Mouse (Mus musculus): Measurements from ENCODE around the gene Helz.
"Not testable (repeated sequence)": the region's sequence is repeated elsewhere in the genome, so short reads cannot be mapped to it uniquely, and the experiment has no call there.

Gene Helz

DNA sequence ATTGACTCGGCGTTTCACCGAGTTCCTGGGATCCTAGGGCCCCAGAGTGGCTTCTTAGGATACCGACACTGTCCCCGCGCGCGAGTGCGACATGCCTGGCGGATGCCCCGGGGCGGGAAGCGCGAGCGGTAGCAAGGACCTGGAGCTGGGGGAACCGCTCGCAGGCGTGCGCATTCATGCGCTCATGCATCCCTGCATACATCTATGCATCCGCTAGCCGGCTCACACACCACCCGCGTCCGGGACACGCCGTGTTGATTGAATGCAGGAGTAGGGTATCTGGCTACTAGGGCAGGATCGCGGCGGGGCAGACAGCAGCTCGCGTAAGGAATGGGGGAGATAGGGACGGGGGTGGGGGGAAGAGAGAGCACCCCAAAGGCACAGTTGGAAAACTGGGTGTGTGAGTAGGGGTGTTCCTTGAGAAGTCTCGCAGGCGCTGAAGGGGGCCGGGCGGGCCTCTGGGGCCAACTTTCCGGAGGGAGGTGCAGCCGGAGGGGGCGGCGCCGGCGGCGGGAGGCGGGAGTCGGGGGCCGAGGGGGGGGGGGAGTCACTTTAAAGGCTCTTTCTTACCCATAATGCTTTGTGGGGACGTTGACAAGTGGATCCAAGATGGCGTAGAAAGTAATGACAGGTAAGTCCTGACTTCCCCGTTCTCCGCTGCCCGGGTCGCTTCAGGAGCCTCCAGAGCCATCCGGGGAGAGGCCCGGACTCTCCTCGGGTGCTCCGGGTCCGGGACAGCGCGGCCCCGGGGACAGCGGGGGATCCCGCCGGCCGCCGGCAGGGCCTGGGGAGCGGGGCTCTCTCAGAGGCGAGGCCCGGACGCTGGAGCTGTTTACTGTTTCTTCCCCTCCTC lies at the start of gene Helz:
Gene Helz, plus strand, starts transcription at position 580 of the 853 bp plus-strand sequence.
- peak; percentile 87 for DNase-seq (ENCODE audit: low read depth)

- DNase-seq (ENCODE audit: low read depth): no peak
Measured at GRCm38 (mm10) chr11:107502801-107503200, 44.9 kb upstream of the Helz start.

- not testable (repeated sequence) for DNase-seq (ENCODE audit: low read depth)
Measured at GRCm38 (mm10) chr11:107504364-107504763, 43.4 kb upstream of the Helz start.

DNA sequence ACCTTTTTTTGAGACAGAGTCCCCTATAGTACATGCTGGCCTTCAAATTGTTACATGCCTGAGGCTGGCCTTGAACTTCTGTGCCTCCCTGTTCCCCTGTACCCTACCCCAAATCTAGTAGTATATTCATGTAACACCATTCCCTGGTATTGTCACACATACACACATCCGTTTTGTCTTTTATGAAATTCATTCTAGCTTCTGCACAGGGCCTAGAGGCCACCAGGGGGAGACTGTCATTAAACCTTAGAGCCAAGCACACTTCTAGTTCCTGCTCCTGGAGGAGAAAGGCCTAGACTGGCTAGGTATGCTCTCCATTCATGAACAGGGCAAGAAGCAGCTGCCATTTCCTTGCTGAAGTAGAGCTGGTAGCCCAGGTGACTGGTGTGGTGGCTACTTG lies 41.5 kb upstream of the Helz start:
- DNase-seq (ENCODE audit: low read depth): peak; percentile 39

- peak; percentile 40 for DNase-seq (ENCODE audit: low read depth)
Measured at GRCm38 (mm10) chr11:107509631-107510338, 37.9 kb upstream of the Helz start.

GRCm38 (mm10) chr11:107510362-107511269 lies 37.1 kb upstream of the Helz start:
- peak; percentile 48 for DNase-seq (ENCODE audit: low read depth)

- DNase-seq (ENCODE audit: low read depth): peak; percentile 87
Measured at GRCm38 (mm10) chr11:107511954-107512353, 35.8 kb upstream of the Helz start.

DNA sequence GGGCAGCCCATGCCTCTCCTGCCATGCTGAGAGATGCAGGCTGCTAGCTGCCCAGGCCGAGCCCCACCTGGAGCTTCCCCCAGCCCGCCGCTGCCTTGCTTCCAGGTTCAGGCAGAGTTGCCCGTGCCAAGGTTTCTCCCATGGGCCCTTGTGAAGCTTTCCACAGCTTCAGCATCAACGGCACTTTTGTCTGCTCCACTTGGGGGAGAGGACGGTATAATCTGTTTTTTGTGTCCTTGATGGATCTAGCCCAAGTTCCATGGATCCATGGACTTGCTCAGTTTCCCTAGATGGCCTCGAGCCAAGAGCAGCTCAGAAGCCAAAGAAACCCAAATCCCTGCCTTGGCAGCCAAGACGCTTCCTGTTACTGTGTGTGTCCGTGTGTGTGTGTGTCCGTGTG lies 34.7 kb upstream of the Helz start:
- peak; percentile 38 for DNase-seq (ENCODE audit: low read depth)

- no peak for DNase-seq (ENCODE audit: low read depth)
Measured at GRCm38 (mm10) chr11:107516387-107516786, 31.3 kb upstream of the Helz start.

- no peak for DNase-seq (ENCODE audit: low read depth)
Measured at GRCm38 (mm10) chr11:107518645-107519429, 28.9 kb upstream of the Helz start.

DNA sequence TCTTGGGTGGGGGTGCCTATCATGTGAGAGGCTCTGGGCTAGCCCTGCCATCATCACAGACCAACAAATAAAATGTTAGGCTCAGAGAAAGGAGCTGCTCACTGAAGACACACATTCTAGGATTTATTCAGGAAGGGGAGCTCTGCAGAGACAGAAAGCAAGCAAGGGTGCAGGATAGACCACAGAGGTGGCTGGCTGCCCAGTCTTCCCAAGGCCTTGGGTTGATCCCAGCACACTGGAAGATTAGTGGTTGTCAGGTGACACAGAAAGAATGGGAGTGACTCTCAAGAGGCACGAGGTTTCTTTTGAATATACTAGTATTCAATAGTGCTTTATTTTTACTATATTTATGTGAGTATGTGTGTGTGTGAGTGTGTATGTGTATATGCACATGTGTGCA lies 26.6 kb upstream of the Helz start:
- peak; percentile 28 for DNase-seq (ENCODE audit: low read depth)

DNA sequence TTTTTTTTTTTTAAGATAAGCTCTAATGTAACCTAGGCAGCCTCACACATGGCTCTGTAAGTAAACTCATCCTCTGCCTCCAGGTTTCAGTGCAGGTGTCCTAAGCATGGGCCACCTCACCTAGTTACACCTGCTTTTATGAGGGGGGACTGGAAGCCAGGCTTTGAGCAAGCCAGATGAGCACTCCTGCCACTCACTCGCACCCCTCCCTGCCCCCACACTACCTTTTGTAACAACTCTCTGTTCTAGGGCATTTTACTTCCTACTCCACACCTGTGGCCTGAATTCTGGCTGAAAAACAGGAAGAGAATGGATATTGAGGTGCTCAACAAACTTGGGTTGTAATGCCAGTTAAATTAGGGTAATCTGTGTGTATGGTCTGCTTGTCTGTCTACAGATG lies 22.8 kb upstream of the Helz start:
- DNase-seq (ENCODE audit: low read depth): no peak

GRCm38 (mm10) chr11:107527632-107528031 lies 20.1 kb upstream of the Helz start:
- DNase-seq (ENCODE audit: low read depth): no peak

GRCm38 (mm10) chr11:107529320-107529719 lies 18.4 kb upstream of the Helz start:
- DNase-seq (ENCODE audit: low read depth): no peak

DNA sequence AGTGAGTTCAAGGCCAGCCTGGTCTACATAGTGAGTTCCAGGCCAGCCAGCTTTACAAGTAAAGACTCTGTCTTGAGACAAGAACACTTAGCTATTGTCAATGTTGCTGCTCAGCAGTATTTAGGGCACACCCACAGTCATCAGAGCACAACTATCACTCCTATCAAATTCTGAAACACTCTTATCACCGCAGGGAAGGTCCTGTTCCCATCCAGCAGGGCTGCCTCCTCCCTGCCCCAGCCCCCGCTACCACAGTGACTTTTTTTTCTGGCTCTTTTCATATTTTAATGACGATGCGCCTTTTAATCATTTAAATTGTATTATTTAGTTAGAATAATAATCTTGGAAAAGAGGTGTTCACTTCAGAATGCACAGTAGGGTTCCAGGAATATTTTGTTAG lies 16.3 kb upstream of the Helz start:
- DNase-seq (ENCODE audit: low read depth): no peak

DNA sequence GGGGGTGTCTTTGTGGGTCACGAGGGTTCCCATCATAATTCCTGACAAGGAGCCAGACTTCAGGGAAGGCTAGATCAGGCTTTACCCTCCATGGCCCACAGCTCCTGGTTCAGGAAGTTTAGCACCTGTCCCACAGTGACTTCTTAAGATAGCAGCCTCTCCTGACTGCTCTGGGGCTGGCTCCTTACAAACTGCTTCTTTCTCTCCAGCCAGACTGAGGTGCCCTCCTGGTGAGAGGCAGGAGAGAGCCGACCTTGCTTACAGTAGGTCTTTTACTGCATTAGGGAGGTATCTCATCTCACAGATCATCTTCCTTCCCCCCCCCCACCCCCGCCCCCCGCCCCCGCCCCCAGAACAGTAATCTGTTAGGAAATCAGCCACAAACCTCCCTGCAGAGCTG lies 15.5 kb upstream of the Helz start:
- DNase-seq (ENCODE audit: low read depth): no peak

- DNase-seq (ENCODE audit: low read depth): no peak
Measured at GRCm38 (mm10) chr11:107538994-107539393, 8.7 kb upstream of the Helz start.

DNA sequence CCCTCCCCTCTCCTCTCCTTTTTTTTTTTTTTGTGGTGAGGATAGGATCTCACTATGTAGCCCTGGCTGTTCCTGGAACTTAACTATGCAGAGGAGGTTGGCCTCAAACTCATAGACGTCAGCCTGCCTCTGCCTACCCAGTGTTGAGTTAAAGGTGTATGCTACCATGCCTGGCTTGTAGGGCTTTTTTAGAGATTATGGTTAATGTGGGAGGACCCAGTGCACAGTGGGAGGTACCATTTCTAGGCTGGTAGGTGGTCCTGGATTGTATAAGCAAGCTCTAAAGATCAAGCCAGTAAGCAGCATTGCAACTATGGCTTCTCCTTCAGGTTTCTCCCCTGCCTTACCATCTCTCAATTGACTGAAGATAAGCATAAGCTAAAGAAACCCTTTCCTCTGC lies 7.4 kb upstream of the Helz start:
- DNase-seq (ENCODE audit: low read depth): no peak

GRCm38 (mm10) chr11:107545747-107546476 lies 1.8 kb upstream of the Helz start:
- peak; percentile 30 for DNase-seq (ENCODE audit: low read depth)

- peak; percentile 16 for DNase-seq (ENCODE audit: low read depth)
Measured at GRCm38 (mm10) chr11:107546667-107547301, 946 bp upstream of the Helz start.
